Comparison of ENCODE assay signal across 25 mouse cellular contexts in the genomic region with DNA sequence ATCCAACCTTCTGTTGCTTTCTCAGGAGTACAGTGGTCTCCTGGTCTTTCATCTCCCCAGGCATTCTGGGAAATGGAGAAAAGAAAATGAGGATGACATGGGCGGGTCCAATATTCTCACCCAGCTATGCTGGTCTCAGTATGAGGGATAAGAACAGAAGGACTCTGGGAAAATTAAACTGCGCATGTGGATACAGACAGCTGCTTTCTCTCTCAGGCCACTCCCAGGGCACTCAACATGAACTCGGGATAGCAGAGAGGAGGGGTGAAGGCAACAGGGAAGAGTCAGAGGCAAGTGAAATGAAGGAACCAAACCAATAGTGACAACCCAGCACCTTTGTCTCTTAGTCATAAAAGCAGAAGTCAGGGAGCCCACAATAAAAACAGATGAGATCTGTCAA.
DNase-seq lines count a peak whose midpoint lies in the region; TF ChIP-seq lines count a peak whose summit lies in the region.
"Had no signal": no experiment of that assay in that cellular context is flagged by ENCODE, and none has a peak within 500 bp of the region (broad histone marks: within the 10 kb centered on the region; RNA-seq: fewer than 3 reads in every experiment).

No protein-coding gene starts in this region.

- H3K4me1 ChIP-seq in kidney, adult 2 months (ENCODE audit: control insufficient read depth, insufficient read depth, low read length) = no peaks in the 10 kb centered on the region
- H3K4me1 ChIP-seq: hindbrain, embryonic 13.5 days; liver, embryonic 15.5 days had no signal

- H3K36me3 ChIP-seq in kidney, adult 2 months (ENCODE audit: control insufficient read depth, insufficient read depth, low read length) = no peaks in the 10 kb centered on the region
- H3K36me3 ChIP-seq: embryonic facial prominence, embryonic 13.5 days; heart, embryonic 15.5 days; hindbrain, embryonic 13.5 days; limb, embryonic 12.5 days; liver, embryonic 15.5 days had no signal

- DNase-seq in kidney, adult 2 months = peak; percentile 2
- no peak for DNase-seq in kidney, adult 8-10 months
- DNase-seq in kidney, postnatal 4 days = peak; percentile 13 to 46
- DNase-seq in kidney, postnatal 25 days = no peak
- DNase-seq in lung, postnatal 25 days (ENCODE audit: low spot score) = peak; percentile 2
- no peak for DNase-seq in adrenal gland, adult 18-20 months (ENCODE audit: low spot score in 2 of 2)
- DNase-seq: adrenal gland, adult 2 months; adrenal gland, postnatal 36 days; B cell, adult 2 months; cerebellum, adult 18-20 months; cerebellum, postnatal 10 days; gastrocnemius, adult 2 months; gastrocnemius, postnatal 36 days; heart, adult 2 months; heart, postnatal 36 days; kidney, adult 18-20 months; midbrain, embryonic 14.5 days had no signal

- TF ChIP-seq POLR2A in kidney, adult 2 months (IDR thresholded peaks at IDR 0.05; ENCODE audit: low read depth, low read length) = no peak

- H3K27me3 ChIP-seq in kidney, adult 2 months (replicated peaks; ENCODE audit: control insufficient read depth, insufficient read depth, low read length) = no peaks in the 10 kb centered on the region
- H3K27me3 ChIP-seq: embryonic facial prominence, embryonic 13.5 days; heart, embryonic 15.5 days; hindbrain, embryonic 13.5 days; limb, embryonic 12.5 days; liver, embryonic 15.5 days had no signal

- TF ChIP-seq CTCF in kidney, adult 2 months (conservative IDR thresholded peaks at IDR 0.05; ENCODE audit: insufficient read depth, insufficient read length, low read depth, low read length) = no peak

- no peak overlapping the region for H3K27ac ChIP-seq in kidney, adult 2 months (ENCODE audit: insufficient read depth, low read depth, low read length)
- H3K27ac ChIP-seq: embryonic facial prominence, embryonic 13.5 days; gastrocnemius, adult 2 months; heart, adult 2 months; heart, embryonic 15.5 days; hindbrain, embryonic 13.5 days; layer of hippocampus, adult 2 months; left cerebral cortex, adult 2 months; limb, embryonic 12.5 days; liver, embryonic 15.5 days; macrophage had no signal

- no peak overlapping the region for H3K4me3 ChIP-seq in kidney, adult 2 months (ENCODE audit: insufficient read depth, low read depth, low read length)
- H3K4me3 ChIP-seq: embryonic facial prominence, embryonic 13.5 days; gastrocnemius, adult 2 months; heart, adult 2 months; heart, embryonic 15.5 days; hindbrain, embryonic 13.5 days; layer of hippocampus, adult 2 months; left cerebral cortex, adult 2 months; limb, embryonic 12.5 days; liver, embryonic 15.5 days had no signal

- 69% methylated on average over 3 of the region's 3 CpGs for WGBS in kidney, adult 2 months

Comparison
In these comparisons a context has a peak if more than half of its experiments do, and no peak if none do; other contexts are left out.
1. DNase-seq: peak in kidney, adult 2 months (single experiment), kidney, postnatal 4 days (2 of 2) and lung, postnatal 25 days (single experiment); none in kidney, adult 8-10 months (0 of 2), kidney, postnatal 25 days (0 of 2) and adrenal gland, adult 18-20 months (0 of 2).